ENCODE assay signal across 10 mouse cellular contexts in the genomic region with DNA sequence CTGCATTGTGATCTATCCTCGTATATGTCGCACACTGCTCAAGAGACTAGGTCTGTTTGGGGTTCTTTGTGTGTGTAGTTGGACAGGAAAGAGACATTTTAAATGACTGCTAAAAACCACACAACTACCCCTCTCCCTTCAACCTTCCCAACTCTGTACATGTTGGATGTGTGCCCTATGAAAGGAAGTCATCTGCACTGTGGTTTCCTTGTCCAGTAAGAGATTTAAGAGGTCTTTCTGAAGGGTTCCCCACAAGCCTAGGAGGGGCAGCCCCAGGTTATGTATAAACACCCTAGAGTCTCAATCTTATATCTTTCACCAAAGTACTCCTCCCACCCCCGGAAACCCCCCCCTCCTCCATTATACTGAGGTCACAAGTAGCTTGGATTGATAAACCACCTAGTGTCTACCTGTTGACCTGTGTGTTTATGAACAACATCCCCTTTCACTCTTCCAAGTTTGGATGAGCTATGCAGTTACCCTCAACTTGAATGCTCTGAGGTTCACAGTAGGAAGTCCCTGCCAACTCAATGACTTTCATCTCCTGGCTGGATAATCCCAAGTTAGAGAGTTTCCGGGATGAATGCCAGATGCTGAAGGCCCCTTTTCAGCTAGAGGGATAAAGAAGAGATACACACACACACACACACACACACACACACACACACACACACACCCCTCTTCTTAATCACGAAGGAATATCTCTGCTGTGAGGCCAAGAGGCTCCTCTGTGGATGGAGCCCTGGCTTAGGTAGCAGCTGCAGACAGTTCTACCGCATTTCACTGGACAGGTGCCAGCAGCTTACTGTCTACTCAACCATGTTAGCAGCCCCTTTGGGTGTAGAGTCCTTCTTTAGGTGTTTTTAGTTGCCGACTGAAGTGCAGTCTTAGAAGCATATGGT. TPM values are rescaled to one million over a fixed set of nuclear protein-coding genes. Genes with fewer than 3 reads are reported as not detected.
DNase-seq lines count a peak whose midpoint lies in the region; ATAC-seq lines count a peak whose summit lies in the region.
"Had no signal": no experiment of that assay in that cellular context is flagged by ENCODE, and none has a peak within 500 bp of the region (broad histone marks: within the 10 kb centered on the region; RNA-seq: fewer than 3 reads in every experiment).

No protein-coding gene starts in this region.

- WGBS in hindbrain, embryonic 13.5 days: 79% methylated on average over 7 of the region's 7 CpGs
- WGBS in hindbrain, embryonic 10.5 days: 92% methylated on average over 7 of the region's 7 CpGs

- no peaks in the 10 kb centered on the region for H3K9me3 ChIP-seq in hindbrain, embryonic 13.5 days
- H3K9me3 ChIP-seq in hindbrain, embryonic 10.5 days: no peaks in the 10 kb centered on the region

- no peaks in the 10 kb centered on the region for H3K36me3 ChIP-seq in hindbrain, embryonic 13.5 days
- peaks cover 15% of the 10 kb centered on the region; the same call in 1 of the 2 replicates for H3K36me3 ChIP-seq in hindbrain, embryonic 10.5 days

- no peak overlapping the region for H3K4me2 ChIP-seq in hindbrain, embryonic 13.5 days

- H3K4me3 ChIP-seq in hindbrain, embryonic 13.5 days: no peak overlapping the region
- H3K4me3 ChIP-seq in hindbrain, embryonic 10.5 days: no peak overlapping the region

- ATAC-seq in hindbrain, embryonic 13.5 days (ENCODE audit: low FRiP score): no peak
- ATAC-seq in erythroid progenitor cell, adult 5-6 weeks (replicated peaks; ENCODE audit: low FRiP score, poor library complexity, severe bottlenecking): no peak

- no peak for DNase-seq in hindbrain, embryonic 10.5 days (ENCODE audit: low spot score)
- peak; percentile 39 for DNase-seq in urinary bladder, postnatal 14 days (ENCODE audit: low spot score)
- DNase-seq in urinary bladder, postnatal 4 days (ENCODE audit: low spot score in 2 of 2): no peak
- DNase-seq in heart, postnatal 10 days: peak; percentile 67 to 71
- DNase-seq in thymus, postnatal 4 days: no peak
- no peak for DNase-seq in embryo, embryonic 10.5 days (ENCODE audit: low spot score)
- DNase-seq: cerebellum, postnatal 36 days had no signal

- no peak overlapping the region for H3K9ac ChIP-seq in hindbrain, embryonic 13.5 days

- H3K4me1 ChIP-seq in hindbrain, embryonic 13.5 days (replicated peaks): peaks cover 20% of the 10 kb centered on the region
- peaks cover 20% of the 10 kb centered on the region for H3K4me1 ChIP-seq in hindbrain, embryonic 10.5 days (replicated peaks)

- intact Hi-C loops in heart, postnatal 10 days (cut with DNase I): no loop called here

- peak overlapping the region; percentile 40; the same call in 1 of the 2 replicates for H3K27ac ChIP-seq in hindbrain, embryonic 13.5 days
- H3K27ac ChIP-seq in hindbrain, embryonic 10.5 days: no peak overlapping the region
- H3K27ac ChIP-seq: macrophage had no signal

- no peaks in the 10 kb centered on the region for H3K27me3 ChIP-seq in hindbrain, embryonic 13.5 days
- no peaks in the 10 kb centered on the region for H3K27me3 ChIP-seq in hindbrain, embryonic 10.5 days (ENCODE audit: insufficient read depth, poor library complexity, severe bottlenecking)

RNA-seq across cellular contexts. Expression of a gene that starts 32.3 kb away (rescaled TPM):
- polyA plus RNA-seq in hindbrain, embryonic 13.5 days (2015; fragmentation: Nextera tagmentation; extraction: Ambion mirVana): 0.09 and 0.19 TPM in 2 replicates
- 0.24 and 0.36 TPM in 2 replicates for polyA plus RNA-seq in hindbrain, embryonic 10.5 days (2016; fragmentation: Nextera tagmentation; extraction: Ambion mirVana)
- total RNA-seq in heart, postnatal 10 days (2021): under 1 TPM; 0.19 to 0.20 TPM
- total RNA-seq in erythroid progenitor cell, adult 5-6 weeks (2015; ENCODE audit: low replicate concordance): not detected in 2 replicates
- not detected in 2 replicates for total RNA-seq in erythroid progenitor cell, adult 5-6 weeks (2017; ENCODE audit: low replicate concordance)
- polyA plus RNA-seq: macrophage had no signal

Comparison
In these comparisons a context has a peak if more than half of its experiments do, and no peak if none do; other contexts are left out.
1. DNase-seq: peak in urinary bladder, postnatal 14 days (single experiment) and heart, postnatal 10 days (2 of 2); none in hindbrain, embryonic 10.5 days (single experiment), urinary bladder, postnatal 4 days (0 of 2), thymus, postnatal 4 days (single experiment) and embryo, embryonic 10.5 days (single experiment).